Mouse (Mus musculus) embryonic fibroblast, embryonic 13.5 days (primary cell): Measurements from ENCODE around the gene Elmo1.

ENCODE experiments used
- CTCF ChIP-seq: IDR thresholded peaks from 2 replicates; pipeline ENCODE4 v1.5.1; 2011; ENCODE audit warnings: mild to moderate bottlenecking, control low read depth, low read length, moderate library complexity, borderline replicate concordance; ENCODE audit not compliant: insufficient read depth
- POLR2A ChIP-seq: IDR thresholded peaks from 2 replicates; pipeline ENCODE4 v1.6.1; 2011; ENCODE audit warnings: low read depth, mild to moderate bottlenecking, control low read depth, low read length, moderate library complexity

DNA sequence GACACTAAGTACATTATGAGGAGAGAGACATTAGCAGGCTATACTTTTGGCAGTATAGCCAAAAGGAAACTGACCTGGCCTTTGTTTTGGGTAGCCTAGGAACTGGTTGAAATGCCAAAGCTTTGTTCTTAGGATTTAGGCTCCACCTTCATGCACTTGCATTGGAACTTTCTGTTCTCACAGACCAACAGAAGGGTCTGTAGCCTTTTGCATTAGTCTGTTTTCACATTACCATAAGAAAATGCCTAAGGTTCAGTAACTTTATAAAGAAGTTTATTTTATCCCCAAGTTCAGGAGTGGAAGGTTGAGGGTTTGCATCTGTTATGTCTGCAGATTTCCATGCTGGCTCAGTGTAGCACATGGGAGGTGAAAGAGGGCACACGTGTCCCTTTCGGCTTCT, 15.6 kb downstream of the Elmo1 start:
- TF ChIP-seq POLR2A (no peak), CTCF (no peak)
